9 mouse cellular contexts compared by ENCODE assay signal in the genomic region with DNA sequence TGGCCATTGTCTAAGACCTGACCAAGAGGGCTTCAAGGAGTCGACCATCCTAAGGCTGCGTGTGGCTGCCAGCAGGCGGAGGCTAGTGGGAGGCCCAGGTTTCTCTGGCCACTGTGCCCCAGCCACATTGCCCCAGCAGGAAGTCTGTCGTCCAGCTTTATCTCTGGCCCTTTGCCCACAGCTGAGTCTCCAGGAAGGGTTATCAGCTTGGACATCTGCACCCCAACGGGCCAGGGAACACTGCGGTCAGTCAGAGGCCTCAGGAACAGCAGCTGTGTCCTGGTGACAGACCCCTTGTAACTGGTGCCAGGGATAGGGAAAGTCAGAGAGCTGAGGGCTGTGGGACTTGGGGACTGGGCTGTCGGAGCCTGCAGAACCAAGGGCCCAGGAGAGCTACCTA.
A peak's percentile ranks its signal among the peaks of the same experiment; 100 is the strongest.
DNase-seq lines count a peak whose midpoint lies in the region; ATAC-seq lines count a peak whose summit lies in the region.
"Had no signal": no experiment of that assay in that cellular context is flagged by ENCODE, and none has a peak within 500 bp of the region (broad histone marks: within the 10 kb centered on the region; RNA-seq: fewer than 3 reads in every experiment).

No protein-coding gene starts in this region.

- no peak overlapping the region for H3K9ac ChIP-seq in midbrain, embryonic 13.5 days (replicated peaks)

- 66% methylated on average over 7 of the region's 7 CpGs for WGBS in midbrain, embryonic 13.5 days

- no peaks in the 10 kb centered on the region for H3K27me3 ChIP-seq in erythroblast, embryonic 14.5 days (ENCODE audit: control insufficient read depth)
- H3K27me3 ChIP-seq in midbrain, embryonic 13.5 days, result no peaks in the 10 kb centered on the region; the same call in 1 of the 2 replicates

- peaks cover 23% of the 10 kb centered on the region for H3K36me3 ChIP-seq in erythroblast, embryonic 14.5 days (ENCODE audit: control insufficient read depth)
- no peaks in the 10 kb centered on the region for H3K36me3 ChIP-seq in midbrain, embryonic 13.5 days

- H3K4me3 ChIP-seq in erythroblast, embryonic 14.5 days (replicated peaks), result peak overlapping the region; percentile 77
- H3K4me3 ChIP-seq in midbrain, embryonic 13.5 days (replicated peaks), result no peak overlapping the region

- no peak for ATAC-seq in midbrain, embryonic 13.5 days

- peaks cover 100% of the 10 kb centered on the region for H3K4me1 ChIP-seq in erythroblast, embryonic 14.5 days (ENCODE audit: control insufficient read depth)
- H3K4me1 ChIP-seq in midbrain, embryonic 13.5 days (replicated peaks), result peaks cover 49% of the 10 kb centered on the region

- H3K27ac ChIP-seq in midbrain, embryonic 13.5 days, result no peak overlapping the region
- H3K27ac ChIP-seq: macrophage had no signal

- H3K9me3 ChIP-seq in erythroblast, embryonic 14.5 days (ENCODE audit: control insufficient read depth, low read length), result no peaks in the 10 kb centered on the region
- H3K9me3 ChIP-seq in midbrain, embryonic 13.5 days, result no peaks in the 10 kb centered on the region

- peak; percentile 53 for DNase-seq in urinary bladder, adult 2 months (ENCODE audit: low spot score)
- no peak for DNase-seq in urinary bladder, postnatal 10 days (ENCODE audit: low spot score)
- peak; percentile 78 to 83 for DNase-seq in kidney, adult 8-10 months
- DNase-seq in lung, postnatal 14 days, result peak; percentile 77
- no peak for DNase-seq in layer of hippocampus, adult 18-20 months (ENCODE audit: low spot score in 2 of 2)
- DNase-seq in B cell, adult 2 months, result no peak

- no peak overlapping the region for H3K4me2 ChIP-seq in midbrain, embryonic 13.5 days (replicated peaks)

Comparison
In these comparisons a context has a peak if more than half of its experiments do, and no peak if none do; other contexts are left out.
1. DNase-seq: peak in urinary bladder, adult 2 months (single experiment), kidney, adult 8-10 months (2 of 2) and lung, postnatal 14 days (single experiment); none in urinary bladder, postnatal 10 days (single experiment), layer of hippocampus, adult 18-20 months (0 of 2) and B cell, adult 2 months (0 of 2).